Mouse (Mus musculus) lung, postnatal 0 days (tissue): ENCODE data around the gene Rab21. TPM values are rescaled to one million over a fixed set of nuclear protein-coding genes. Genes with fewer than 3 reads are reported as not detected.

Experiments used
- ATAC-seq: fragments of 200-750 bp; cut with Nextera tagmentation; 2 replicates; pipeline ENCODE4 v1.8.0; 2017; ENCODE audit warnings: moderate library complexity
- DNase-seq: peaks from one replicate; pipeline ENCODE4 v3.0.0-alpha.2; 2016; ENCODE audit warnings: low spot score
- H3K27ac ChIP-seq: fragments of 300-500 bp; sonication (generic); 2 replicates; pipeline ENCODE4 v1.5.1; 2014; ENCODE audit warnings: antibody characterized with exemption, mild to moderate bottlenecking, low read length, mixed read lengths
- H3K27me3 ChIP-seq: fragments of 300-500 bp; sonication (generic); replicated peaks from 2 replicates; pipeline ENCODE4 v1.6.1; 2014; ENCODE audit warnings: low read length, mixed read lengths; ENCODE audit not compliant: insufficient read depth
- H3K36me3 ChIP-seq: fragments of 300-500 bp; sonication (generic); 2 replicates; pipeline ENCODE4 v1.6.1; 2014; ENCODE audit warnings: low read length, mixed read lengths; ENCODE audit not compliant: insufficient read depth
- H3K4me1 ChIP-seq: fragments of 300-500 bp; sonication (generic); 2 replicates; pipeline ENCODE4 v1.6.1; 2014; ENCODE audit warnings: antibody characterized with exemption, low read depth, low read length, mixed read lengths; ENCODE audit not compliant: insufficient read depth
- H3K4me2 ChIP-seq: fragments of 300-500 bp; sonication (generic); replicated peaks from 2 replicates; pipeline ENCODE4 v1.6.1; 2014; ENCODE audit warnings: low read depth, mild to moderate bottlenecking, low read length, moderate library complexity, mixed read lengths
- H3K4me3 ChIP-seq: fragments of 300-500 bp; sonication (generic); 2 replicates; pipeline ENCODE4 v1.5.1; 2014; ENCODE audit warnings: low read depth, low read length
- H3K9ac ChIP-seq: fragments of 300-500 bp; sonication (generic); replicated peaks from 2 replicates; pipeline ENCODE4 v1.6.1; 2014; ENCODE audit warnings: low read depth, mild to moderate bottlenecking
- H3K9me3 ChIP-seq: fragments of 300-500 bp; sonication (generic); 2 replicates; pipeline ENCODE4 v1.6.1; 2016; ENCODE audit warnings: low read length, mixed read lengths
- CTCF ChIP-seq: IDR thresholded peaks from 2 replicates; pipeline ENCODE4 v1.5.1; 2016; ENCODE audit warnings: antibody characterized with exemption, mild to moderate bottlenecking
- EP300 ChIP-seq: IDR thresholded peaks from 2 replicates; pipeline ENCODE4 v1.6.1; 2016; ENCODE audit warnings: antibody characterized with exemption, mild to moderate bottlenecking, control low read depth
- WGBS: fragments of 180-500 bp; shearing (Covaris S2); extraction: QIAGEN DNeasy Blood & Tissue Kit; methylation state at CpG from one replicate; pipeline ENCODE4 v1.1.7; 2014; 5-methylcytosine and 5-hydroxymethylcytosine counted together
- polyA plus RNA-seq: library from polyadenylated mRNA; unstranded; fragments of >200 nt; fragmentation: Nextera tagmentation; extraction: Ambion mirVana; gene quantifications from 2 replicates; pipeline ENCODE4 v1.2.1, GENCODE M21; 2015

Gene Rab21
- polyA plus RNA-seq, 1 experiment from 2014 or later = 9.1 TPM

- H3K27me3 ChIP-seq = no peaks in the 10 kb centered on the region
- H3K4me1 ChIP-seq = no peaks in the 10 kb centered on the region
- no peaks in the 10 kb centered on the region for H3K9me3 ChIP-seq
- peaks cover 8% of the 10 kb centered on the region; the same call in 1 of the 2 replicates for H3K36me3 ChIP-seq
- H3K4me3 ChIP-seq = no peak overlapping the region
- ATAC-seq = no peak
- WGBS = 34% methylated on average over 10 of the region's 10 CpGs
- H3K9ac ChIP-seq = no peak overlapping the region
- no peak for DNase-seq
- H3K27ac ChIP-seq = no peak overlapping the region
- no peak overlapping the region for H3K4me2 ChIP-seq
- TF ChIP-seq EP300 (no peak), CTCF (no peak)
Measured at GRCm38 (mm10) chr10:115284170-115284569, 31.2 kb downstream of the Rab21 start.

GRCm38 (mm10) chr10:115281381-115281780 is 34.0 kb downstream of the Rab21 start:
- Histone ChIP-seq H3K9ac (no peak overlapping the region), H3K4me1 (no peaks in the 10 kb centered on the region), H3K36me3 (no peaks in the 10 kb centered on the region; the same call in 1 of the 2 replicates), H3K4me2 (no peak overlapping the region), H3K27ac (no peak overlapping the region), H3K4me3 (no peak overlapping the region), H3K9me3 (no peaks in the 10 kb centered on the region), H3K27me3 (no peaks in the 10 kb centered on the region)
- no peak for DNase-seq
- WGBS = 80% methylated on average over 10 of the region's 10 CpGs
- no peak for ATAC-seq
- TF ChIP-seq EP300 (no peak), CTCF (no peak)

- Histone ChIP-seq H3K9ac (no peak overlapping the region), H3K9me3 (no peaks in the 10 kb centered on the region), H3K4me2 (no peak overlapping the region), H3K27ac (no peak overlapping the region), H3K36me3 (no peaks in the 10 kb centered on the region), H3K4me1 (no peaks in the 10 kb centered on the region), H3K4me3 (no peak overlapping the region), H3K27me3 (no peaks in the 10 kb centered on the region)
- no peak for ATAC-seq
- DNase-seq = no peak
- TF ChIP-seq CTCF = no peak
- TF ChIP-seq EP300 = no peak
- WGBS = 54% methylated on average over 5 of the region's 5 CpGs
Measured at GRCm38 (mm10) chr10:115271649-115272048, 43.7 kb downstream of the Rab21 start.

- no peak for DNase-seq
- H3K36me3 ChIP-seq = no peaks in the 10 kb centered on the region
- no peaks in the 10 kb centered on the region for H3K4me1 ChIP-seq
- no peak for TF ChIP-seq CTCF
- no peak for TF ChIP-seq EP300
- H3K4me2 ChIP-seq = no peak overlapping the region
- no peaks in the 10 kb centered on the region for H3K9me3 ChIP-seq
- no peak for ATAC-seq
- H3K27me3 ChIP-seq = no peaks in the 10 kb centered on the region
- no peak overlapping the region for H3K9ac ChIP-seq
- no peak overlapping the region for H3K4me3 ChIP-seq
- H3K27ac ChIP-seq = no peak overlapping the region
- WGBS = 89% methylated on average over 12 of the region's 12 CpGs
Measured at GRCm38 (mm10) chr10:115270612-115271390, 44.6 kb downstream of the Rab21 start.

- TF ChIP-seq CTCF = no peak
- TF ChIP-seq EP300 = peak; percentile 54
- ATAC-seq = peak; percentile 66
- H3K27me3 ChIP-seq = no peaks in the 10 kb centered on the region
- H3K4me3 ChIP-seq = no peak overlapping the region
- H3K4me2 ChIP-seq = no peak overlapping the region
- 56% methylated on average over 5 of the region's 5 CpGs for WGBS
- H3K4me1 ChIP-seq = no peaks in the 10 kb centered on the region
- H3K27ac ChIP-seq = no peak overlapping the region
- DNase-seq = peak; percentile 72
- no peaks in the 10 kb centered on the region for H3K9me3 ChIP-seq
- no peaks in the 10 kb centered on the region for H3K36me3 ChIP-seq
- no peak overlapping the region for H3K9ac ChIP-seq
Measured at GRCm38 (mm10) chr10:115262926-115263562, 52.4 kb downstream of the Rab21 start.

GRCm38 (mm10) chr10:115262261-115262660 is 53.1 kb downstream of the Rab21 start:
- no peaks in the 10 kb centered on the region for H3K9me3 ChIP-seq
- H3K27me3 ChIP-seq = no peaks in the 10 kb centered on the region
- no peaks in the 10 kb centered on the region for H3K36me3 ChIP-seq
- 56% methylated on average over 2 of the region's 2 CpGs for WGBS
- no peak overlapping the region for H3K4me3 ChIP-seq
- DNase-seq (peak; percentile 51), ATAC-seq (peak; percentile 62)
- no peak overlapping the region for H3K9ac ChIP-seq
- TF ChIP-seq EP300 = peak; percentile 30; the same call in 1 of the 2 replicates
- TF ChIP-seq CTCF = no peak
- no peak overlapping the region for H3K4me2 ChIP-seq
- H3K4me1 ChIP-seq = no peaks in the 10 kb centered on the region
- H3K27ac ChIP-seq = no peak overlapping the region
